Mouse (Mus musculus) telencephalon, adult 2 months (tissue): ENCODE measurements at regions not wholly inside any gene's neighbourhood (a gene's known extent, or its start where the extent isn't known, plus 50 kb on each side); places are given as distances from the start of the nearest gene placed in this dataset.

Source experiments
- DNase-seq: peaks from one replicate; pipeline ENCODE4 v3.0.0-alpha.2; 2011; ENCODE audit warnings: low read depth, low spot score

GRCm38 (mm10) chr10:54601993-54602392 is 525.6 kb upstream of the Man1a start:
- no peak for DNase-seq

- DNase-seq = no peak
These were observed 518.7 kb upstream of the Man1a start for GRCm38 (mm10) chr10:54595072-54595471.

GRCm38 (mm10) chr10:54558636-54559035 is 482.2 kb upstream of the Man1a start:
- no peak for DNase-seq

- peak; percentile 47 for DNase-seq
These were observed 475.5 kb upstream of the Man1a start for GRCm38 (mm10) chr10:54551734-54552397.

GRCm38 (mm10) chr10:54550665-54551064 is 474.3 kb upstream of the Man1a start:
- no peak for DNase-seq

GRCm38 (mm10) chr10:54548977-54549376 is 472.6 kb upstream of the Man1a start:
- no peak for DNase-seq

GRCm38 (mm10) chr10:54548526-54548925 is 472.1 kb upstream of the Man1a start:
- no peak for DNase-seq

GRCm38 (mm10) chr10:54532581-54532980 is 456.2 kb upstream of the Man1a start:
- no peak for DNase-seq

- no peak for DNase-seq
These were observed 434.4 kb upstream of the Man1a start for GRCm38 (mm10) chr10:54510776-54511175.

- DNase-seq = no peak
These were observed 433.4 kb upstream of the Man1a start for GRCm38 (mm10) chr10:54509766-54510165.
